Mouse (Mus musculus) limb, embryonic 13.5 days (tissue): ENCODE measurements at regions not wholly inside any gene's neighbourhood (a gene's known extent, or its start where the extent isn't known, plus 50 kb on each side); places are given as distances from the start of the nearest gene placed in this dataset.
A peak's percentile ranks its signal among the peaks of the same experiment; 100 is the strongest.

ENCODE experiments used
- ATAC-seq: fragments of 200-750 bp; cut with Nextera tagmentation; 2 replicates; pipeline ENCODE4 v1.8.0; 2017; ENCODE audit warnings: low read depth, moderate number of reproducible peaks, moderate TSS enrichment; ENCODE audit not compliant: low FRiP score
- H3K27ac ChIP-seq: fragments of 300-500 bp; sonication (generic); 2 replicates; pipeline ENCODE4 v1.5.1; 2015; ENCODE audit warnings: inconsistent platforms, mild to moderate bottlenecking, moderate library complexity
- H3K27me3 ChIP-seq: fragments of 300-500 bp; sonication (generic); 2 replicates; pipeline ENCODE4 v1.6.1; 2015; ENCODE audit warnings: mild to moderate bottlenecking, inconsistent platforms
- H3K36me3 ChIP-seq: fragments of 300-500 bp; sonication (generic); 2 replicates; pipeline ENCODE4 v1.6.1; 2015; ENCODE audit warnings: inconsistent platforms, mild to moderate bottlenecking, moderate library complexity
- H3K4me1 ChIP-seq: fragments of 300-500 bp; sonication (generic); 2 replicates; pipeline ENCODE4 v1.6.1; 2015; ENCODE audit warnings: inconsistent platforms
- H3K4me2 ChIP-seq: fragments of 300-500 bp; sonication (generic); replicated peaks from 2 replicates; pipeline ENCODE4 v1.6.1; 2015; ENCODE audit warnings: inconsistent platforms, mild to moderate bottlenecking, moderate library complexity
- H3K4me3 ChIP-seq: fragments of 300-500 bp; sonication (generic); 2 replicates; pipeline ENCODE4 v1.5.1; 2015; ENCODE audit warnings: moderate library complexity, mild to moderate bottlenecking, inconsistent platforms
- H3K9ac ChIP-seq: fragments of 300-500 bp; sonication (generic); 2 replicates; pipeline ENCODE4 v1.6.1; 2015; ENCODE audit warnings: mild to moderate bottlenecking, inconsistent platforms
- H3K9me3 ChIP-seq: fragments of 300-500 bp; sonication (generic); 2 replicates; pipeline ENCODE4 v1.6.1; 2016; ENCODE audit warnings: inconsistent platforms
- WGBS: fragments of 180-500 bp; shearing (Covaris S2); methylation state at CpG from one replicate; pipeline ENCODE4 v1.1.7; 2015; 5-methylcytosine and 5-hydroxymethylcytosine counted together

- Histone ChIP-seq H3K9me3 (no peaks in the 10 kb centered on the region), H3K27ac (no peak overlapping the region), H3K4me3 (no peak overlapping the region), H3K4me2 (no peak overlapping the region), H3K27me3 (peaks cover 53% of the 10 kb centered on the region), H3K4me1 (peaks cover 14% of the 10 kb centered on the region), H3K36me3 (no peaks in the 10 kb centered on the region), H3K9ac (no peak overlapping the region)
- WGBS: 15% methylated on average over 4 of the region's 4 CpGs
- no peak for ATAC-seq
Measured at GRCm38 (mm10) chr14:46706462-46706861, 53.9 kb upstream of the Cdkn3 start.

- Histone ChIP-seq H3K9ac (no peak overlapping the region; the same call in 1 of the 2 replicates), H3K27ac (no peak overlapping the region), H3K4me1 (peaks cover 11% of the 10 kb centered on the region), H3K9me3 (no peaks in the 10 kb centered on the region), H3K4me3 (no peak overlapping the region), H3K27me3 (peaks cover 42% of the 10 kb centered on the region), H3K36me3 (no peaks in the 10 kb centered on the region), H3K4me2 (no peak overlapping the region; the same call in 1 of the 2 replicates)
- ATAC-seq: no peak
- 42% methylated on average over 9 of the region's 9 CpGs for WGBS
Measured at GRCm38 (mm10) chr14:46704316-46704751, 56.0 kb upstream of the Cdkn3 start.

- Histone ChIP-seq H3K4me2 (0 out of 2 replicates have a peak overlapping the region, but pooled peaks have one; percentile 15), H3K4me1 (peaks cover 11% of the 10 kb centered on the region), H3K9me3 (no peaks in the 10 kb centered on the region), H3K4me3 (no peak overlapping the region), H3K36me3 (no peaks in the 10 kb centered on the region), H3K27ac (no peak overlapping the region), H3K27me3 (peaks cover 27% of the 10 kb centered on the region), H3K9ac (no peak overlapping the region)
- ATAC-seq: no peak
- 38% methylated on average over 17 of the region's 17 CpGs for WGBS
Measured at GRCm38 (mm10) chr14:46702669-46703435, 57.5 kb upstream of the Cdkn3 start.

DNA sequence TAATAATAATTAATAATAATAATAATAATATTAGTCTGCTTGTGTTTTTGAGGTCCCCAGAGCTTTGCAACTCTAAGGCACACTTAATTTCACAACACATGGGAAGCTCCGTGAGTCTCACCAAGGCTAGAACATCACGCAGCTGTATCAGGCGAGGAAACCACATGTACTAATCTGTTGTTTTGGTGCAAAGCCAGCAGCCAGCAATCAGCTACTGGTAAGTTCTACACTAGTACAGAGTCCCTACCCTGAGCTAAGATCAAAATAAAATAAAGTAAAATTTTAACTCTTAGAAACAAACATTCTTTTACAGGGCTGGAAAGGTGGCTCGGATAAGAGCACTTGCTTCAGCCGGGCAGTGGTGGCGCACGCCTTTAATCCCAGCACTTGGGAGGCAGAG is 67.8 kb upstream of the Cdkn3 start:
- H3K27me3 ChIP-seq: no peaks in the 10 kb centered on the region
- WGBS: 94% methylated on average over 7 of the region's 7 CpGs
- no peak overlapping the region for H3K4me2 ChIP-seq
- H3K36me3 ChIP-seq: no peaks in the 10 kb centered on the region
- H3K4me3 ChIP-seq: no peak overlapping the region
- H3K4me1 ChIP-seq: peaks cover 10% of the 10 kb centered on the region
- no peak overlapping the region for H3K9ac ChIP-seq
- no peak overlapping the region for H3K27ac ChIP-seq
- no peaks in the 10 kb centered on the region for H3K9me3 ChIP-seq
- no peak for ATAC-seq

DNA sequence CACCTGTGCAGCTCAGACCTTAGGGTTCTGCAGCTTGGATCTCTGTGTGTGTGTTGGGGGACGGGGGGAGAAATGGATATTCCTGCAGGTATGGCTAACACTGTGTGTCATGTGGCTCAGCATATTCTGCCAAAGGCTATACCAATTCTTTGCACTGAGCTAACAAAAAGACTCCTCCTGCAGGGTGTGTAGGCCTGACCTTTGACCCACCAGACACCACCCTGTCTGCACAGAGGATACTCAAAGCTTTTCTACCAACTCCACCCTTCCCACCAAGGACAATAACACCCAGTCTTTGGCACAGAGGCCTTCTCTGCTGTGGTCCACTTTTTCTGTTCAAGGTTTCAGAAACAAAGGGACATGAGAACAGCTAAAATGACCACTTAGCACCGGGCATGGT is 68.3 kb upstream of the Cdkn3 start:
- no peaks in the 10 kb centered on the region for H3K9me3 ChIP-seq
- no peak overlapping the region for H3K27ac ChIP-seq
- no peaks in the 10 kb centered on the region for H3K36me3 ChIP-seq
- no peak overlapping the region for H3K4me3 ChIP-seq
- peaks cover 10% of the 10 kb centered on the region for H3K4me1 ChIP-seq
- H3K4me2 ChIP-seq: no peak overlapping the region
- no peak for ATAC-seq
- no peak overlapping the region for H3K9ac ChIP-seq
- WGBS: 92% methylated on average over 2 of the region's 2 CpGs
- no peaks in the 10 kb centered on the region for H3K27me3 ChIP-seq

DNA sequence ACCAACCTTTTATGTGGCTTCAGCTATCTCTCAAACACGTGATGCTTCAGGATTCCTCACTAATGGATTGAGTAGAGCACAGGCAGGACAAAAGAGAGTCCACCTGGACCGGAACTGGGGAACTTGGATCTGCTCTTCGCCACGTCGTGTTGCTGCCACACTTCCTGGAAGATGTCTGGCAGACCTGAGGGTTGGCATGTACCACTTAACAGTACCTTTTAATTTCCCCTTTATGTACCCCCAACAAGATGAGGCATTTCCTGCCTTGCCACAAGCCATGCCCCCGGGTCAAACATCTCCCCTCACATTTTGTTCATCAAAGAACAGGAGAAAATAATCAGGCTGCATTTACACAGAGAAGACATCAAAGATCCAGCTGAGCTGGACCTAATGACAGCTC is 77.6 kb upstream of the Cdkn3 start:
- Histone ChIP-seq H3K4me2 (no peak overlapping the region), H3K9me3 (no peaks in the 10 kb centered on the region), H3K4me3 (no peak overlapping the region), H3K4me1 (peaks cover 41% of the 10 kb centered on the region), H3K36me3 (no peaks in the 10 kb centered on the region), H3K9ac (no peak overlapping the region), H3K27ac (no peak overlapping the region), H3K27me3 (no peaks in the 10 kb centered on the region)
- 38% methylated on average over 6 of the region's 6 CpGs for WGBS
- no peak for ATAC-seq

DNA sequence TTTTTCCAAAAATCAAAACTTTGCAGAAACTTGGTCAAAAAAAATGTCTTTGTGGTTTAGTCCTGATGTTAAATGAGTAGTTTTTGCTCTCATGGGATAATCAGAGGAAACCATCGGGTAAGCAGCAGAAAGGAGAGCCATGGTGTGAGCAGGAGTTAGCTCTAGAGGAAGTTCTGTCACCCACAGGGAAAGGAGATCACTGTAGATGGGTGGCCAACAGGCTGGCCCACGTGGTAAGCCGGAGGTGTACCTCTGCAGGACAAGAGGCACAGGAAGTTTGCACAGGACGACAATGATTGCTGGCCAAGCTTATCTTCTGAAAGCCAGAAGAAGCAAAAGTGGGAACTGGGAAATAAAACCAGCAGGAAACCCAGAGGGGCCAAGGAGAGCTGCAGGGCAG is 81.4 kb upstream of the Cdkn3 start:
- Histone ChIP-seq H3K9ac (no peak overlapping the region), H3K36me3 (no peaks in the 10 kb centered on the region), H3K27ac (no peak overlapping the region; the same call in 1 of the 2 replicates), H3K4me2 (no peak overlapping the region), H3K4me1 (peaks cover 41% of the 10 kb centered on the region), H3K4me3 (no peak overlapping the region), H3K9me3 (no peaks in the 10 kb centered on the region), H3K27me3 (no peaks in the 10 kb centered on the region)
- WGBS: 44% methylated on average over 4 of the region's 4 CpGs
- ATAC-seq: no peak

DNA sequence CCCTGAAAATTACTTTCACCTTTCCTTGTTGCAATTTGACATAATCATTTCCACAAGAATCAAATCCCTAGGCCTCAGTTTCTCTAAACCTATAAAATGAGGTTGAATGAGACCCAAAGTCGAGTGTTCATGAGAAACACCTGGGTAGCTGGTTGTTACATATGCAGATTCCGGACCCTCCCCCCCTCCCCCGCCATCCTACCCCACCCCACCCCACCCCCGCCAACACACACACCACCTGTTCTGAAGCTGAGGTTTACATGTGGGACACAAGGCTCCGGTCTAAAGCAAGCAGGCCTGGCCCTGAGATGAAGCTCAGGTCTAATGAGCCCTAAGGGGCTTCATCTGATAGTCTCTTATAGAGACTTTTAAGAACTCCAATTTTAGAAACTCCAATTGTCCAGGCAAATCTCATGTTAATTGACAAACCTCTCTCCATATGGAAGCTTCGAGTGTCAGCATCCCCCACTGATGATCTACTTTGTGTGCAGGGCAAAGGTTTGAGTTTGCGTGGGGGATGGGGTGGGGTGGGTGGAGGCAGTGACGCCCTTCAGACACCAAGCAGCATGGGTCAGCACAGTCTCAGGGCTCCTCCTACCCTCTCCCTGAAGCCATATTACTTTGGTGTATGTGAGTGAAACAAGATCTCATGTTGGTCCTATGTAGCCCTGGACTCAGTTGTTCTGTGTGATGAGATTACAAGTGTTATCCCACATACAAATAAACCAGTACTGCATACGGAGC is 88.7 kb upstream of the Cdkn3 start:
- peak; percentile 80 for ATAC-seq
- no peak overlapping the region for H3K9ac ChIP-seq
- H3K27me3 ChIP-seq: 0 out of 2 replicates have a peak, but pooled peaks cover 3% of the 10 kb centered on the region
- H3K4me1 ChIP-seq: peaks cover 12% of the 10 kb centered on the region
- WGBS: 62% methylated on average over 9 of the region's 9 CpGs
- peaks cover 7% of the 10 kb centered on the region; the same call in 1 of the 2 replicates for H3K9me3 ChIP-seq
- no peak overlapping the region for H3K4me2 ChIP-seq
- no peaks in the 10 kb centered on the region for H3K36me3 ChIP-seq
- no peak overlapping the region for H3K4me3 ChIP-seq
- no peak overlapping the region for H3K27ac ChIP-seq

GRCm38 (mm10) chr14:46671062-46671461 is 89.3 kb upstream of the Cdkn3 start:
- no peak overlapping the region for H3K9ac ChIP-seq
- peaks cover 12% of the 10 kb centered on the region for H3K4me1 ChIP-seq
- peaks cover 7% of the 10 kb centered on the region; the same call in 1 of the 2 replicates for H3K9me3 ChIP-seq
- WGBS: 55% methylated on average over 2 of the region's 2 CpGs
- no peaks in the 10 kb centered on the region for H3K36me3 ChIP-seq
- ATAC-seq: peak; percentile 65
- H3K4me2 ChIP-seq: no peak overlapping the region
- H3K27ac ChIP-seq: no peak overlapping the region
- H3K4me3 ChIP-seq: no peak overlapping the region
- 0 out of 2 replicates have a peak, but pooled peaks cover 3% of the 10 kb centered on the region for H3K27me3 ChIP-seq

- Histone ChIP-seq H3K4me3 (no peak overlapping the region), H3K4me1 (peaks cover 12% of the 10 kb centered on the region), H3K27ac (no peak overlapping the region), H3K9me3 (peaks cover 7% of the 10 kb centered on the region; the same call in 1 of the 2 replicates), H3K27me3 (0 out of 2 replicates have a peak, but pooled peaks cover 3% of the 10 kb centered on the region), H3K36me3 (no peaks in the 10 kb centered on the region), H3K9ac (no peak overlapping the region), H3K4me2 (no peak overlapping the region)
- WGBS: 61% methylated on average over 20 of the region's 20 CpGs
- no peak for ATAC-seq
Measured at GRCm38 (mm10) chr14:46670221-46671046, 89.9 kb upstream of the Cdkn3 start.

DNA sequence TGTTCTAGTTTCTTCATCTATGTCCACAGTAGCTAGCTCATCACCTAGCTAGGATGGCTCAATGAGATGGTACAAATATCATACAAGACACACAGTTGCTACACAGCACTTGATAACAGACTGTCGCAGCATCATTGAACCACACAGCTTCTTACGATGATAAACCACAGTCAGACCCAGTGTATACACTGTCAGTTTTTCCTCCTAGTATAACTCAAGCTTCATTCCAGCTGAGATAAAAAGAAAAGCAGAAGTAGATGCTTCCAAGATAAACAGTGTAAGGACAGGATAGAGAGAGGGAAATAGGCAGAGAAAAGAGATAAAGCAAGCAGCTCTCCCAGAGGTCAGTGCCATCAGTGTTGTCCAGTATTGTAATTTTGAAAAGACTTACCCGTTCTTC is 92.1 kb upstream of the Cdkn3 start:
- H3K27ac ChIP-seq: no peak overlapping the region
- H3K9me3 ChIP-seq: peaks cover 7% of the 10 kb centered on the region; the same call in 1 of the 2 replicates
- H3K27me3 ChIP-seq: 0 out of 2 replicates have a peak, but pooled peaks cover 6% of the 10 kb centered on the region
- no peak overlapping the region for H3K4me3 ChIP-seq
- H3K4me1 ChIP-seq: peaks cover 12% of the 10 kb centered on the region
- 97% methylated on average over 3 of the region's 3 CpGs for WGBS
- no peak overlapping the region for H3K9ac ChIP-seq
- H3K4me2 ChIP-seq: no peak overlapping the region
- no peaks in the 10 kb centered on the region for H3K36me3 ChIP-seq
- ATAC-seq: no peak
